Mouse (Mus musculus) skeletal muscle tissue, adult 2 months (tissue): Measurements from ENCODE around the gene Zfp324.
"Not testable (repeated sequence)": the region's sequence is repeated elsewhere in the genome, so short reads cannot be mapped to it uniquely, and the experiment has no call there.

Source experiments
- DNase-seq: peaks from one replicate; pipeline ENCODE4 v3.0.0-alpha.2; 2012; ENCODE audit warnings: low read depth, low spot score

The Zfp324 gene

GRCm38 (mm10) chr7:12965678-12966091 lies at the start of gene Zfp324:
Gene Zfp324 (plus strand): TSS chr7:12965838.
- peak; percentile 88 for DNase-seq

- DNase-seq, result not testable (repeated sequence)
Observed at GRCm38 (mm10) chr7:12920495-12920894, 45.1 kb upstream of the Zfp324 start.

- no peak for DNase-seq
Observed at GRCm38 (mm10) chr7:12921318-12921704, 44.3 kb upstream of the Zfp324 start.

GRCm38 (mm10) chr7:12921705-12922465 lies 43.8 kb upstream of the Zfp324 start, which contains the start of gene Rps5:
Gene Rps5 (plus strand): TSS chr7:12922290.
- peak; percentile 100 for DNase-seq

- DNase-seq, result no peak
Observed at GRCm38 (mm10) chr7:12922729-12923128, 42.9 kb upstream of the Zfp324 start.

GRCm38 (mm10) chr7:12926316-12926715 lies 39.3 kb upstream of the Zfp324 start:
- DNase-seq, result no peak

- no peak for DNase-seq
Observed at GRCm38 (mm10) chr7:12927191-12927680, 38.4 kb upstream of the Zfp324 start, which contains the start of gene Rnf225. Gene Rnf225 (plus strand): TSS chr7:12927416.

- DNase-seq, result no peak
Observed at GRCm38 (mm10) chr7:12927693-12928589, 37.7 kb upstream of the Zfp324 start.

GRCm38 (mm10) chr7:12933615-12934140 lies 32.0 kb upstream of the Zfp324 start:
- DNase-seq, result no peak

GRCm38 (mm10) chr7:12934808-12935207 lies 30.8 kb upstream of the Zfp324 start:
- DNase-seq, result no peak

- DNase-seq, result not testable (repeated sequence)
Observed at GRCm38 (mm10) chr7:12937254-12937803, 28.3 kb upstream of the Zfp324 start.

GRCm38 (mm10) chr7:12940599-12940998 lies 25.0 kb upstream of the Zfp324 start:
- no peak for DNase-seq

- DNase-seq, result no peak
Observed at GRCm38 (mm10) chr7:12943488-12943887, 22.1 kb upstream of the Zfp324 start.

- DNase-seq, result peak; percentile 88
Observed at GRCm38 (mm10) chr7:12949032-12949871, 16.4 kb upstream of the Zfp324 start.

- no peak for DNase-seq
Observed at GRCm38 (mm10) chr7:12949872-12950229, 15.8 kb upstream of the Zfp324 start.

- no peak for DNase-seq
Observed at GRCm38 (mm10) chr7:12954896-12955295, 10.7 kb upstream of the Zfp324 start.

GRCm38 (mm10) chr7:12957511-12957910 lies 8.1 kb upstream of the Zfp324 start:
- DNase-seq, result no peak

- DNase-seq, result no peak
Observed at GRCm38 (mm10) chr7:12958948-12959347, 6.7 kb upstream of the Zfp324 start.

- DNase-seq, result no peak
Observed at GRCm38 (mm10) chr7:12959718-12960117, 5.9 kb upstream of the Zfp324 start.

GRCm38 (mm10) chr7:12961511-12962141 lies 4.0 kb upstream of the Zfp324 start:
- DNase-seq, result peak; percentile 79
